Mouse (Mus musculus) heart, embryonic 11.5 days (tissue): ENCODE measurements around the gene Rpap1. TPM values are rescaled to one million over a fixed set of nuclear protein-coding genes. Genes with fewer than 3 reads are reported as not detected.
A peak's percentile ranks its signal among the peaks of the same experiment; 100 is the strongest.

Source experiments
- ATAC-seq: fragments of 200-750 bp; cut with Nextera tagmentation; replicated peaks from 2 replicates; pipeline ENCODE4 v1.8.0; 2017; ENCODE audit warnings: moderate library complexity; ENCODE audit not compliant: insufficient number of reproducible peaks, low FRiP score, low TSS enrichment
- H3K27ac ChIP-seq: fragments of 300-500 bp; sonication (generic); 2 replicates; pipeline ENCODE4 v1.5.1; 2014; ENCODE audit warnings: mild to moderate bottlenecking, low read depth, low read length
- H3K27me3 ChIP-seq: fragments of 300-500 bp; sonication (generic); 2 replicates; pipeline ENCODE4 v1.6.1; 2014; ENCODE audit warnings: mild to moderate bottlenecking, low read length, mixed read lengths; ENCODE audit not compliant: control insufficient read depth, insufficient read depth
- H3K36me3 ChIP-seq: fragments of 300-500 bp; sonication (generic); 2 replicates; pipeline ENCODE4 v1.6.1; 2014; ENCODE audit warnings: mild to moderate bottlenecking, low read length, moderate library complexity, mixed read lengths; ENCODE audit not compliant: control insufficient read depth, insufficient read depth
- H3K4me1 ChIP-seq: fragments of 300-500 bp; sonication (generic); 2 replicates; pipeline ENCODE4 v1.6.1; 2014; ENCODE audit warnings: low read length; ENCODE audit not compliant: control insufficient read depth, insufficient read depth
- H3K4me2 ChIP-seq: fragments of 300-500 bp; sonication (generic); 2 replicates; pipeline ENCODE4 v1.6.1; 2014; ENCODE audit warnings: mild to moderate bottlenecking, moderate library complexity
- H3K4me3 ChIP-seq: fragments of 300-500 bp; sonication (generic); 2 replicates; pipeline ENCODE4 v1.5.1; 2014; ENCODE audit warnings: low read depth, low read length
- H3K9ac ChIP-seq: fragments of 300-500 bp; sonication (generic); 2 replicates; pipeline ENCODE4 v1.6.1; 2014; ENCODE audit warnings: mild to moderate bottlenecking, low read depth, low read length, moderate library complexity
- H3K9me3 ChIP-seq: fragments of 300-500 bp; sonication (generic); replicated peaks from 2 replicates; pipeline ENCODE4 v1.6.1; 2016; ENCODE audit warnings: low read length; ENCODE audit not compliant: control insufficient read depth
- WGBS: fragments of 180-500 bp; shearing (Covaris S2); extraction: QIAGEN DNeasy Blood & Tissue Kit; methylation state at CpG from one replicate; pipeline ENCODE4 v1.1.7; 2014; ENCODE audit not compliant: insufficient replicate concordance; 5-methylcytosine and 5-hydroxymethylcytosine counted together
- polyA plus RNA-seq: library from polyadenylated mRNA; unstranded; fragments of >200 nt; fragmentation: Nextera tagmentation; extraction: Ambion mirVana; gene quantifications from 2 replicates; pipeline ENCODE4 v1.2.1, GENCODE M21; 2014

The Rpap1 gene
- polyA plus RNA-seq, 1 experiment from 2014 or later = 16.2 TPM

- Histone ChIP-seq H3K4me3 (no peak overlapping the region), H3K27me3 (peaks cover 4% of the 10 kb centered on the region; the same call in 1 of the 2 replicates), H3K4me2 (no peak overlapping the region), H3K9me3 (no peaks in the 10 kb centered on the region), H3K27ac (no peak overlapping the region), H3K36me3 (no peaks in the 10 kb centered on the region), H3K9ac (no peak overlapping the region), H3K4me1 (peaks cover 14% of the 10 kb centered on the region)
- ATAC-seq = no peak
- WGBS = 71% methylated on average over 14 of the region's 14 CpGs
Measured at GRCm38 (mm10) chr2:119811490-119812146, 24.3 kb upstream of the Rpap1 start.

GRCm38 (mm10) chr2:119810890-119811289 is 23.6 kb upstream of the Rpap1 start:
- Histone ChIP-seq H3K4me1 (peaks cover 14% of the 10 kb centered on the region), H3K4me3 (no peak overlapping the region), H3K9ac (no peak overlapping the region), H3K36me3 (no peaks in the 10 kb centered on the region), H3K9me3 (no peaks in the 10 kb centered on the region), H3K27ac (no peak overlapping the region), H3K4me2 (no peak overlapping the region), H3K27me3 (peaks cover 4% of the 10 kb centered on the region; the same call in 1 of the 2 replicates)
- 83% methylated on average over 12 of the region's 12 CpGs for WGBS
- ATAC-seq = no peak

- peaks cover 4% of the 10 kb centered on the region for H3K27me3 ChIP-seq
- H3K4me2 ChIP-seq = peak overlapping the region; percentile 29
- H3K4me3 ChIP-seq = no peak overlapping the region
- H3K36me3 ChIP-seq = no peaks in the 10 kb centered on the region
- no peak overlapping the region; the same call in 1 of the 2 replicates for H3K27ac ChIP-seq
- WGBS = 16% methylated on average over 4 of the region's 4 CpGs
- peaks cover 28% of the 10 kb centered on the region for H3K4me1 ChIP-seq
- no peaks in the 10 kb centered on the region for H3K9me3 ChIP-seq
- H3K9ac ChIP-seq = 0 out of 2 replicates have a peak overlapping the region, but pooled peaks have one; percentile 39
- ATAC-seq = no peak; the same call in 1 of the 2 replicates
Measured at GRCm38 (mm10) chr2:119808881-119809280, 21.5 kb upstream of the Rpap1 start.

- 14% methylated on average over 4 of the region's 4 CpGs for WGBS
- H3K4me1 ChIP-seq = peaks cover 32% of the 10 kb centered on the region
- H3K27me3 ChIP-seq = peaks cover 4% of the 10 kb centered on the region
- H3K36me3 ChIP-seq = no peaks in the 10 kb centered on the region
- H3K4me2 ChIP-seq = peak overlapping the region; percentile 29; the same call in 1 of the 2 replicates
- no peak overlapping the region for H3K27ac ChIP-seq
- no peaks in the 10 kb centered on the region for H3K9me3 ChIP-seq
- ATAC-seq = no peak
- no peak overlapping the region for H3K9ac ChIP-seq
- H3K4me3 ChIP-seq = no peak overlapping the region
Measured at GRCm38 (mm10) chr2:119808438-119808837, 21.1 kb upstream of the Rpap1 start.

DNA sequence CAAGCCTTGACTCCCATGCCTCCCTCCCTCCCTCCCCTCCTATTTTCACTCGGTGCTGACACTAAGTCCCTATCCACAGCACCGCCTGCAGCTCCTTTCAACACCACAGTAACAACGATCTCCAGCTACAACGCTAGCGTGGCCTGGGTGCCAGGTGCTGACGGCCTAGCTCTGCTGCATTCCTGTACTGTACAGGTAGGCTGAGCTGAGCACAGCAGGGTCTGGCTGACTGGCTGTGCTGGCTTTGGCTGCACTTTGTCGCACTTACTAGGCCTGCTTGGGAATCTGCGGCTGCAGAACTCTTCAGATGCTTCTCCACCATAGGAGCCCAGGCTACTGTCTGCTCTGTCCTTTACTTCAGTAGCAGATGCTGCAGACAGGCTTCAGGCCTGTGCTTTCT is 18.2 kb upstream of the Rpap1 start:
- H3K9ac ChIP-seq = no peak overlapping the region
- no peaks in the 10 kb centered on the region for H3K9me3 ChIP-seq
- WGBS = 40% methylated on average over 8 of the region's 8 CpGs
- H3K4me1 ChIP-seq = peaks cover 44% of the 10 kb centered on the region
- no peak overlapping the region for H3K4me3 ChIP-seq
- H3K27me3 ChIP-seq = peaks cover 12% of the 10 kb centered on the region
- H3K27ac ChIP-seq = no peak overlapping the region
- no peak overlapping the region for H3K4me2 ChIP-seq
- H3K36me3 ChIP-seq = no peaks in the 10 kb centered on the region
- ATAC-seq = no peak

- no peak overlapping the region for H3K27ac ChIP-seq
- no peak overlapping the region for H3K9ac ChIP-seq
- WGBS = 46% methylated on average over 9 of the region's 9 CpGs
- H3K4me2 ChIP-seq = no peak overlapping the region
- H3K27me3 ChIP-seq = peaks cover 8% of the 10 kb centered on the region; the same call in 1 of the 2 replicates
- peaks cover 47% of the 10 kb centered on the region for H3K4me1 ChIP-seq
- ATAC-seq = no peak
- H3K4me3 ChIP-seq = no peak overlapping the region
- no peaks in the 10 kb centered on the region for H3K9me3 ChIP-seq
- no peaks in the 10 kb centered on the region for H3K36me3 ChIP-seq
Measured at GRCm38 (mm10) chr2:119804776-119805175, 17.4 kb upstream of the Rpap1 start.

DNA sequence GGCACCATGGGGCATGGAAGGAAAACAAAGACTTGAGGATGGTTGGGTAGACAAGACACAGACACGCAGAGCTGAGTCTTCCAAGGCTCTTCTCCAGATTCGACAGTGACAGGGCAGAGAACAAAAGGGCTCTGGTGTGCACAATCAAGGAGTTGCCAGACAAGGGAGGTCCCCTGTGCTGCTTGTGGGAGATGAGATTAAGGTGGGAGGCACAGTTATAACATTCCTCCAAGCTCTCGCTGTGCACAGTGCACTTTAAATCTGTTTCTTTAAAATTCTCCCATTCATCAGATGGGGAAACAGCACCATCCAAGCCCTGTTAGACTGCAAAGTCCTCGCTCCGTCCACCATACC is 16.9 kb upstream of the Rpap1 start:
- Histone ChIP-seq H3K36me3 (no peaks in the 10 kb centered on the region), H3K4me3 (no peak overlapping the region), H3K27me3 (peaks cover 8% of the 10 kb centered on the region), H3K4me1 (peaks cover 47% of the 10 kb centered on the region), H3K9ac (no peak overlapping the region), H3K9me3 (no peaks in the 10 kb centered on the region), H3K4me2 (no peak overlapping the region), H3K27ac (no peak overlapping the region)
- no peak for ATAC-seq
- WGBS = 47% methylated on average over 5 of the region's 5 CpGs

DNA sequence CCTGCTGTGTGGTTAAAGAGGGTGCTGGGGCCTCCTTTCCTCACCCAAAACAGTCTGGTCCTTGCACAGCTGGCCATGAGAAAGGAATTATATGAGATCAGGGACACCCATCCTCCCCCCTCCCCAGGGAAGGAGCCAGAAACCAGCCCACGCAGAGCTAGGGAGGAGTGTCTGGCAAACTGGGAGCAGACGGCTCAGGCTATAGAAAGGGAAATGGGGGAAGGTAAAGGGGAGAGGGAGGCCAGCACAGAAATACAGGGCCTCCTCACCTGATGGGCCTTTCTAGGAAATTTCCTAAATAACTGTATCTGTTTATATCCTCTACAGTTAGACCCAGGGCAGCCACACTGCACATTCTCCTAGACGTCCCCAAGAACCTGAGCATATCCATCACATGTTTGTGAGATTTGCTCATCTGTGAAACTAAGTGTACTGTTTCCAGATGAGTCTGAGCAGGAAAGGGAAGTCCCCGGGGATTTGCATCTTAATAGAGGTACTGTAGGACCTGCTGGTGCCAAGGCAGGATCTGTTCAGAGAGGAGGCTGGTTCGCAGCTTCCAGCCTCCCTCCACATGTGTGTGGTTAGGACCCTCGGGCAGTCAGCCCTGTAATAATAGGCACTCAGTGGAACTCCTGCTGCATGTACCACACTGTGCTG is 16.4 kb upstream of the Rpap1 start:
- H3K4me1 ChIP-seq = peaks cover 41% of the 10 kb centered on the region
- peaks cover 14% of the 10 kb centered on the region for H3K27me3 ChIP-seq
- peak overlapping the region; percentile 16; the same call in 1 of the 2 replicates for H3K9ac ChIP-seq
- no peak overlapping the region for H3K4me2 ChIP-seq
- H3K27ac ChIP-seq = no peak overlapping the region
- WGBS = 50% methylated on average over 6 of the region's 6 CpGs
- no peaks in the 10 kb centered on the region for H3K9me3 ChIP-seq
- no peaks in the 10 kb centered on the region for H3K36me3 ChIP-seq
- no peak for ATAC-seq
- H3K4me3 ChIP-seq = no peak overlapping the region
